Mouse (Mus musculus): ENCODE data around the gene Dennd4a. TPM values are rescaled to one million over a fixed set of nuclear protein-coding genes. Genes with fewer than 3 reads are reported as not detected.
A peak's percentile ranks its signal among the peaks of the same experiment; 100 is the strongest.
"Not testable (repeated sequence)": the region's sequence is repeated elsewhere in the genome, so short reads cannot be mapped to it uniquely, and the experiment has no call there.

Gene Dennd4a
- polyA plus RNA-seq, 1 experiment from 2014 or later = 11.4 TPM

- H3K27me3 ChIP-seq = no peaks in the 10 kb centered on the region
- H3K4me3 ChIP-seq (replicated peaks) = no peak overlapping the region
- H3K4me1 ChIP-seq = peaks cover 8% of the 10 kb centered on the region; the same call in 1 of the 2 replicates
- no peaks in the 10 kb centered on the region for H3K9me3 ChIP-seq
- 71% methylated on average over 5 of the region's 5 CpGs for WGBS
- no peak overlapping the region for H3K9ac ChIP-seq
- H3K36me3 ChIP-seq (replicated peaks) = no peaks in the 10 kb centered on the region
- no peak for ATAC-seq (ENCODE audit: low FRiP score)
- H3K27ac ChIP-seq = no peak overlapping the region
- H3K4me2 ChIP-seq = no peak overlapping the region
Measured at GRCm38 (mm10) chr9:64805875-64806274, 5.3 kb upstream of the Dennd4a start.

GRCm38 (mm10) chr9:64806335-64807060 lies 4.6 kb upstream of the Dennd4a start:
- WGBS = 83% methylated on average over 6 of the region's 6 CpGs
- no peak for ATAC-seq (ENCODE audit: low FRiP score)

GRCm38 (mm10) chr9:64807061-64807808 lies 3.9 kb upstream of the Dennd4a start:
- H3K27me3 ChIP-seq = no peaks in the 10 kb centered on the region
- 88% methylated on average over 14 of the region's 14 CpGs for WGBS
- no peak overlapping the region for H3K9ac ChIP-seq
- no peaks in the 10 kb centered on the region for H3K9me3 ChIP-seq
- H3K4me1 ChIP-seq = peaks cover 11% of the 10 kb centered on the region
- ATAC-seq (ENCODE audit: low FRiP score) = no peak
- H3K27ac ChIP-seq = no peak overlapping the region
- no peak overlapping the region for H3K4me2 ChIP-seq
- no peaks in the 10 kb centered on the region for H3K36me3 ChIP-seq (replicated peaks)
- no peak overlapping the region for H3K4me3 ChIP-seq (replicated peaks)

More at GRCm38 (mm10) chr9:64806335-64807060, 4.6 kb upstream of the Dennd4a start:
- no peaks in the 10 kb centered on the region for H3K9me3 ChIP-seq
- H3K27me3 ChIP-seq = no peaks in the 10 kb centered on the region
- no peak overlapping the region for H3K27ac ChIP-seq
- no peak overlapping the region for H3K9ac ChIP-seq
- H3K4me3 ChIP-seq (replicated peaks) = no peak overlapping the region
- no peak overlapping the region for H3K4me2 ChIP-seq
- H3K4me1 ChIP-seq = peaks cover 8% of the 10 kb centered on the region; the same call in 1 of the 2 replicates
- no peaks in the 10 kb centered on the region for H3K36me3 ChIP-seq (replicated peaks)

- Histone ChIP-seq H3K36me3 (replicated peaks) (no peaks in the 10 kb centered on the region), H3K4me2 (no peak overlapping the region), H3K27ac (no peak overlapping the region), H3K27me3 (no peaks in the 10 kb centered on the region), H3K4me3 (replicated peaks) (no peak overlapping the region), H3K9ac (no peak overlapping the region), H3K4me1 (peaks cover 14% of the 10 kb centered on the region), H3K9me3 (no peaks in the 10 kb centered on the region)
- WGBS = 68% methylated on average over 3 of the region's 3 CpGs
- no peak for ATAC-seq (ENCODE audit: low FRiP score)
Measured at GRCm38 (mm10) chr9:64809851-64810250, 1.3 kb upstream of the Dennd4a start.

GRCm38 (mm10) chr9:64811538-64812474 lies 666 bp downstream of the Dennd4a start:
- Histone ChIP-seq H3K9me3 (no peaks in the 10 kb centered on the region), H3K4me1 (peaks cover 14% of the 10 kb centered on the region), H3K27ac (peak overlapping the region; percentile 98), H3K4me2 (peak overlapping the region; percentile 80), H3K36me3 (replicated peaks) (no peaks in the 10 kb centered on the region), H3K4me3 (replicated peaks) (peak overlapping the region; percentile 74), H3K27me3 (no peaks in the 10 kb centered on the region), H3K9ac (peak overlapping the region; percentile 80)
- WGBS = under 1% methylated on average over 58 of the region's 59 CpGs
- peak; percentile 85 for ATAC-seq (ENCODE audit: low FRiP score)

- H3K27me3 ChIP-seq = no peaks in the 10 kb centered on the region
- peaks cover 14% of the 10 kb centered on the region for H3K4me1 ChIP-seq
- no peak for ATAC-seq (ENCODE audit: low FRiP score)
- H3K4me2 ChIP-seq = peak overlapping the region; percentile 80
- 36% methylated on average over 1 of the region's 1 CpGs for WGBS
- H3K27ac ChIP-seq = no peak overlapping the region
- H3K36me3 ChIP-seq (replicated peaks) = no peaks in the 10 kb centered on the region
- H3K4me3 ChIP-seq (replicated peaks) = peak overlapping the region; percentile 74
- H3K9me3 ChIP-seq = no peaks in the 10 kb centered on the region
- H3K9ac ChIP-seq = peak overlapping the region; percentile 80
Measured at GRCm38 (mm10) chr9:64812475-64812860, 1.3 kb downstream of the Dennd4a start.

GRCm38 (mm10) chr9:64814273-64814672 lies 3.1 kb downstream of the Dennd4a start:
- H3K27me3 ChIP-seq = no peaks in the 10 kb centered on the region
- no peak for ATAC-seq (ENCODE audit: low FRiP score)
- H3K4me3 ChIP-seq (replicated peaks) = no peak overlapping the region
- H3K36me3 ChIP-seq (replicated peaks) = no peaks in the 10 kb centered on the region
- no peak overlapping the region for H3K27ac ChIP-seq
- 85% methylated on average over 6 of the region's 6 CpGs for WGBS
- H3K4me1 ChIP-seq = peaks cover 14% of the 10 kb centered on the region
- H3K9me3 ChIP-seq = no peaks in the 10 kb centered on the region
- H3K9ac ChIP-seq = no peak overlapping the region
- H3K4me2 ChIP-seq = no peak overlapping the region

- H3K9ac ChIP-seq; H3K4me2 ChIP-seq; H3K4me1 ChIP-seq; H3K9me3 ChIP-seq; H3K27ac ChIP-seq; H3K27me3 ChIP-seq; H3K36me3 ChIP-seq (replicated peaks); ATAC-seq (ENCODE audit: low FRiP score); H3K4me3 ChIP-seq (replicated peaks): not testable (repeated sequence)
- 85% methylated on average over 4 of the region's 4 CpGs for WGBS
Measured at GRCm38 (mm10) chr9:64819686-64820085, 8.5 kb downstream of the Dennd4a start.

GRCm38 (mm10) chr9:64820086-64820795 lies 9.1 kb downstream of the Dennd4a start:
- Histone ChIP-seq H3K4me1 (no peaks in the 10 kb centered on the region), H3K9ac (no peak overlapping the region), H3K27ac (no peak overlapping the region), H3K4me2 (no peak overlapping the region), H3K36me3 (replicated peaks) (no peaks in the 10 kb centered on the region), H3K9me3 (no peaks in the 10 kb centered on the region), H3K27me3 (no peaks in the 10 kb centered on the region), H3K4me3 (replicated peaks) (no peak overlapping the region)
- ATAC-seq (ENCODE audit: low FRiP score) = no peak
- WGBS = 67% methylated on average over 3 of the region's 3 CpGs

- no peaks in the 10 kb centered on the region for H3K9me3 ChIP-seq
- no peak for ATAC-seq (ENCODE audit: low FRiP score)
- 88% methylated on average over 7 of the region's 7 CpGs for WGBS
- no peaks in the 10 kb centered on the region for H3K36me3 ChIP-seq (replicated peaks)
- H3K4me3 ChIP-seq (replicated peaks) = no peak overlapping the region
- H3K9ac ChIP-seq = no peak overlapping the region
- H3K27me3 ChIP-seq = no peaks in the 10 kb centered on the region
- no peak overlapping the region for H3K4me2 ChIP-seq
- H3K27ac ChIP-seq = no peak overlapping the region
- H3K4me1 ChIP-seq = no peaks in the 10 kb centered on the region
Measured at GRCm38 (mm10) chr9:64822235-64822634, 11.1 kb downstream of the Dennd4a start.

- 77% methylated on average over 5 of the region's 5 CpGs for WGBS
- no peaks in the 10 kb centered on the region for H3K36me3 ChIP-seq (replicated peaks)
- no peak overlapping the region for H3K4me3 ChIP-seq (replicated peaks)
- no peak overlapping the region for H3K4me2 ChIP-seq
- H3K9me3 ChIP-seq = no peaks in the 10 kb centered on the region
- no peak overlapping the region for H3K9ac ChIP-seq
- no peak for ATAC-seq (ENCODE audit: low FRiP score)
- no peaks in the 10 kb centered on the region for H3K4me1 ChIP-seq
- no peak overlapping the region for H3K27ac ChIP-seq
- no peaks in the 10 kb centered on the region for H3K27me3 ChIP-seq
Measured at GRCm38 (mm10) chr9:64824389-64825008, 13.4 kb downstream of the Dennd4a start.
